Mouse (Mus musculus): ENCODE results near the gene Klhdc9.
"Not testable (repeated sequence)": the region's sequence is repeated elsewhere in the genome, so short reads cannot be mapped to it uniquely, and the experiment has no call there.

Gene Klhdc9

DNA sequence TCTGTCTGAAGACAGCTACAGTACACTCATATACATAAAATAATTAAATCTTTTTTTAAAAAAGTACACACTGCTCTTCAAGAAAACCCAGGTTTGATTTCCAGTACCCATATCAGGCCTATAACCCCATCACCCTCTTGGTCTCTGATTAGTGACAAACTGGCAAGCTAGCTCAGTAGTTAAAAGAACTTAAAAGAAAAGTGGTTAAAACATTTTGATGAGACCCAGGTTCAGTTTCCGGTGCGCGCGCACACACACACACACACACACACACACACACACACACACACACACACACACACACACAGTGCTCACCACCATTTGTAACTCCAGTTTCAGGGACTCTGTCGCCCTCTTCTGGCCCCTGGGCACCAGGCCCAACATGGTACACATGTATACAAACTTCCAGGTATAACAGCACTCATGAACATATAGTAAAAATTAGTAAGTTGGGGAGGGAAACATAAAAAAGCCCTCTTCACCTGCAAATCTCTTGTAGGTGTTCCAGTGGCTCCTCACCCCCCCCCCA is 4.7 kb downstream of the Klhdc9 start:
- DNase-seq, result no peak

GRCm38 (mm10) chr1:171349210-171349609 is 11.4 kb downstream of the Klhdc9 start:
- DNase-seq, result no peak

DNA sequence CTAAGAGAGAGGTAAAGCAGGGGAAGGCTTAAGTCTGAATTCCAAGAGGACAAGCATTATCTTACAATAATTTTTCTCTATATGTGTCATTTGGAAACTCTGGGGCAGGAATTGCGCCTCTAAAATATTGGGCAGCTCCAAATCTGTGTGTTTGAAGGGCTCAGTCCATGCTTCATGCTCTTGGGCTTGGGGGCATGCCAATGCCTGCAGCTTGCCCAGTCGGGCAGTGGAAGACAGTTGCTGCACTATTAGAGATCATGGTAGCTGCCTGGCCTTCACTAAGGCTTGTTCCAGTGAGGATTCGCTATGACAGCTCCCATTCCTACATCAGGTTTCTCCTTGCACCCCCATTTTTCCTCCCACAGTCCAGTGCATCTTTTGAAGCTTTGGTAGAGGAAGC is 11.9 kb downstream of the Klhdc9 start:
- DNase-seq, result no peak

GRCm38 (mm10) chr1:171346095-171346450 is 14.5 kb downstream of the Klhdc9 start:
- DNase-seq, result peak; percentile 29

- peak; percentile 91 for DNase-seq
Measured at GRCm38 (mm10) chr1:171345225-171346094, 15.1 kb downstream of the Klhdc9 start, which contains the start of the genes Nit1 and Pfdn2. Gene Nit1, minus strand, starts transcription at chr1:171345646. Gene Pfdn2, plus strand, starts transcription at chr1:171345670.

DNA sequence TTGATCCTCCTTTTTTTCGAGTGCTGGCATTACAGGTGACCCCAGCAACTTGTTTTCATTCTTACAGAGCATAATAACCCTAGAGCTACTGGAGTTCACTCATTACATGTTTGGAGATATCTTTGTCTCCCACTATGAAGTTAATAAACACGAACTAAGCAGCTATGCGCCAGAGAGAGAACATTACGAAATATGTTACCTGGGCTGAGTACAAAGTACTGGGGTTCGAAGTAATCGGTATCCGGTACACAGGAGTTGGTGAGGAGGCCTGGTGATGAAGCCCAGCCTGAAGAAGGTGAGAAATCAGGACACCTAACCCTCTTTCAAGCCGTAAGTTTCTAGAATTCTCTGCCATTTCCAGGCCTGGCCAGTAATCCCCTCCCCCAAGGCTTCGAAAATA is 15.9 kb downstream of the Klhdc9 start:
- peak; percentile 29 for DNase-seq

DNA sequence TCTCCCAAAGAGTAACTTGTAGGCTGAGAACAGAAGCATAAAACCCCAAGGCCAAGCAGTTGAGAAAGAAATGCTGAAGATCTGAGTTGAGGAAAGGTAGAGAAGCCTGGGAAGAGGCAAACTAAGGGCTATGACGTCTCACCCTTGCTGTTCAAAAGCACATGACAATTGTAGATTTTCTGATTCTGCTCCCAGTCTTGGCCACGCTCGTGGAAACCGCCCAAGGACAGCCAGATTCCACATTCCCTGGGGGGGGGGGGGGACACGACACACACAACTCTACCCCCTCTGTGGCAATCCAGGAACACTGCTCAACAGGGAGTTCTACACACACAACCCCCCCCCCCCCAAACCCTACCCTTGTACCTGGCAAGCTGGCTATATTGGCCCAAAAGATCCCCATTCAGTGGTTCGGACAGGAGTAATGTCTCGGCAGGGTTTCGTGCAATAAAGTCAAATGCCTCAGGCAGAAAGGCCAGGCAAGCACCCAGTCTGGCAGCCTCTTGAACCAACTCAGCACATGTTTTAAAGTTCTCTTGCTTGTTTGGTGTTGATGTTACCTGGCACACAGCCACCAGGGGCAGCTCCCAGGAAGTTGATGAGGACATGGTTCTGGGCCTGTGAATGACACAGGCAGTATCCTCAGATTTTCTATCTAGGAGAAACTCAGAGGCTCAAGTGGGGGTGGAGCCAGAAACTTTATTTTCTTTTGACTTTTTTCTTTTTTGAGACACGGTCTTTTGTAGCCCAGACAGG is 16.5 kb downstream of the Klhdc9 start:
- DNase-seq, result peak; percentile 76

GRCm38 (mm10) chr1:171342262-171343207 is 18.1 kb downstream of the Klhdc9 start:
- DNase-seq, result peak; percentile 40

GRCm38 (mm10) chr1:171330216-171330560 is 30.4 kb downstream of the Klhdc9 start:
- DNase-seq, result no peak

- peak; percentile 43 for DNase-seq
Measured at GRCm38 (mm10) chr1:171329433-171330215, 31.0 kb downstream of the Klhdc9 start.

DNA sequence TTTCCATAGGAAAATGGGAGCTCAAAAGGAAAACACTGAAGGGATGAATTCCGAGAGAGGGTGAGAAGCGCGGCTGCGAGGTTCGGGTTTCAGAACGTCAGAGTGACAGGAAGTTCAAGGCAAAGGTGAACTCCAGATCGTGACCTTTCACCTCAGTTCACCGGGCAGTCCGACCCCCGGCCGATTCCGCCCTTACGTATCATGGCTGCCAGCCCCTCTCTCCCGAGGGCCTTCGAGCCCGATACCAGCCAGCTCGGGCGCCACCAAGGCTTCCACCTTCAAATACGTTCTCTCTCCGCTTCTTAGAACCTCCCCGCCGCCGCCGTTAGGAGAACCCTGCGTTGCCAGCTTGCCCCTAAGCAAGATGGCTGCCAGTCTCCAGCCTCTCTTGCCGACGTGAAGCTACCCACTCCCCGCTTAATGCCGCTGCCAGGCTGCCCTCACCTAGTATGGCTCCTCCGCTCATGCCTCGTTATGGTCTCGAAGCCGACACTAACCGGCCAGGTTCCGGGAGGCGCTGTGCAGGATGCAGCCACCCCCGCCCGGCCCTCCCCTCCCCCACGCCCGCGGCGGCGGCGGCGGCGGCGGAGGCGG is 31.7 kb downstream of the Klhdc9 start, which contains the start of gene Dedd:
Gene Dedd (plus strand): TSS at position 307 of the 594 bp plus-strand sequence.
- peak; percentile 93 for DNase-seq

DNA sequence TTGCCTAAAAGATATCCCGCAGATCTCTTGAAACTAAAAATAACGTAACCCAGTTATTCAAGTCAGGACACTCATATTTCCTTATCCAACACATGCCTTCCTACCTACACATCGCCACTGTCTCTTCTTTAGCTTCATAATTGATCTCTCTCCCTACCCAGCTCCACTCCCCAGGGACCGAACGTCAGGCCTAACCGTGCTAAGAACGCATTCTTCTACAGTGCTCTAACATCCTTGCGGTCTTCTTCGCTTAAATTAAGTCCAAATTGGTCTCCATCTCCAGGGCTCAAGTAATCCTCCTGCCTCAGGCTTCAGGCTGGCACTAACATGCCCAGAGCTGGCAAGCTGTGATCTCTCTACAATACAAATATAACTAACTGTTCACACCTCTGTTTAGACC is 32.4 kb downstream of the Klhdc9 start:
- DNase-seq, result no peak

- DNase-seq, result not testable (repeated sequence)
Measured at GRCm38 (mm10) chr1:171326588-171326987, 34.0 kb downstream of the Klhdc9 start.

- no peak for DNase-seq
Measured at GRCm38 (mm10) chr1:171325571-171325970, 35.0 kb downstream of the Klhdc9 start.

GRCm38 (mm10) chr1:171322012-171322411 is 38.6 kb downstream of the Klhdc9 start:
- peak; percentile 46 for DNase-seq

GRCm38 (mm10) chr1:171321415-171321814 is 39.2 kb downstream of the Klhdc9 start:
- DNase-seq, result no peak

- no peak for DNase-seq
Measured at GRCm38 (mm10) chr1:171320151-171320550, 40.4 kb downstream of the Klhdc9 start.

DNA sequence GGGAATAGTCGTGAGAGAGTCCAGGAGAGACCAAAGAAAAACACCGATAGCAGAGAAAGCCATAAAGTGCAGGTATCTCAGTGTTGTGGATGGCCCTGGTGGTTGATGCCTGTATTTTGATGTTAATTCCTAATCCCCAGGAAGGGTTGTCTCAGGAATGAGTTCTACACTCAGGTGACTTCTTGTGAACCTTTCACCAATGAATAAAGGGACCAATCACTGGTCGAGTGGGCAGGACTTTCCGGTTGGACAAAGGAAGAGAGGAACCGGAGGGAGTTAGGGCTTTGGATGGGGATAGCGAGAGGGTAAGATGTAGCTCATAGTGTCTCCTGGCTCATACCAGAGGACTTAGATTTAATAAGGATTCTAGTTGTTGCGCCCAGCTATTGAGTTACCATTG is 40.9 kb downstream of the Klhdc9 start:
- no peak for DNase-seq

DNA sequence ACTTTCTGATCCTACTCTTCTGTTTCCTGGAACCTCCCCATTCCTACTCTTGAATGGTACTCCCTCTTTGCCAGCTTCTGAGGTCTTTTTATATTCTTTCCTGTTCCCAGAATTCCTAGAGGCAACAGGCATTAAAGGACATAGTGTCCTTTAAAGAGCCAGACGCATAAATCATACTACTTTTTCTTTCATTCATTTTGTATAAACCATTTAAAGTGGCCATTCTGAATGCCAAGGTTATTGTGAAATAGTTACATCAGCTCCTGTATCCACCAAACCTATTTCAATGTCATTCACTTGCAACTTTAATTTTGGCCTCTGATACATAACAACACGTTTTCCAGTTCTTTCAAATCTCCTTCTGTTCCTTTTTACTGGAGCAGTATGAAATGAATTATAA is 51.3 kb downstream of the Klhdc9 start:
- DNase-seq, result no peak
